Mouse (Mus musculus): Measurements from ENCODE around the gene Otog.

- no peak for TF ChIP-seq CTCF (IDR thresholded peaks at IDR 0.05)
- TF ChIP-seq POLR2A (IDR thresholded peaks at IDR 0.05; ENCODE audit: insufficient read depth, low read depth, low read length), result no peak
Observed at GRCm38 (mm10) chr7:46238346-46238745, 2.4 kb upstream of the Otog start, which contains the start of gene Ush1c.
